Mouse (Mus musculus): ENCODE results near the gene Prss3. TPM values are rescaled to one million over a fixed set of nuclear protein-coding genes. Genes with fewer than 3 reads are reported as not detected.
"Not testable (repeated sequence)": the region's sequence is repeated elsewhere in the genome, so short reads cannot be mapped to it uniquely, and the experiment has no call there.

The Prss3 gene
- not detected in 2 replicates for polyA plus RNA-seq (2015; fragmentation: Nextera tagmentation; extraction: Ambion mirVana)

DNA sequence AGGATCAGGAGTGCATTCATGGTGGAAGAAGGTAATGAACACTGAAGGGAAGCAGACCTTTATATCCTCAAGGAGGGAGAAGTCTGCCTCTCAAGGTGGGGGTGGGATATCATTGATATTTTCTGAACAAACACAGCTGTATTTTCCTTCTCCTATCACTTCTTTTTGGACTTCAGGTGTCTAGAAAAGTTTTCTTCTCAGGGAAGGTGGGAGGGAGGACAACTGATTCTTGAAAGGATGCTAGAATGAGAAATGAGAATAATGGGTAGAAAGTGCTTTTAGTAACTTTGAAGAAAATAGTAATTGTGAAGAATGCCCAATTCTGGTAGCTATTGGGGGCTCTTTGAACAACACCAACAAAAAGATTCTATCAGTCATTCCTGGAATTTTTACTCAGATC is at the start of gene Prss3:
Gene Prss3, minus strand, starts transcription at position 101 of the 400 bp plus-strand sequence.
- not testable (repeated sequence) for H3K27ac ChIP-seq (ENCODE audit: low read length); H3K4me3 ChIP-seq (ENCODE audit: low read depth, low read length); H3K9ac ChIP-seq (ENCODE audit: low read depth, low read length); H3K4me1 ChIP-seq (ENCODE audit: control insufficient read depth, insufficient read depth, low read length); ATAC-seq; H3K9me3 ChIP-seq (replicated peaks; ENCODE audit: control insufficient read depth, low read length, poor library complexity, severe bottlenecking); H3K27me3 ChIP-seq (ENCODE audit: control insufficient read depth, insufficient read depth, low read depth, low read length); H3K4me2 ChIP-seq (ENCODE audit: low read length); H3K36me3 ChIP-seq (ENCODE audit: control insufficient read depth, insufficient read depth, low read length)

DNA sequence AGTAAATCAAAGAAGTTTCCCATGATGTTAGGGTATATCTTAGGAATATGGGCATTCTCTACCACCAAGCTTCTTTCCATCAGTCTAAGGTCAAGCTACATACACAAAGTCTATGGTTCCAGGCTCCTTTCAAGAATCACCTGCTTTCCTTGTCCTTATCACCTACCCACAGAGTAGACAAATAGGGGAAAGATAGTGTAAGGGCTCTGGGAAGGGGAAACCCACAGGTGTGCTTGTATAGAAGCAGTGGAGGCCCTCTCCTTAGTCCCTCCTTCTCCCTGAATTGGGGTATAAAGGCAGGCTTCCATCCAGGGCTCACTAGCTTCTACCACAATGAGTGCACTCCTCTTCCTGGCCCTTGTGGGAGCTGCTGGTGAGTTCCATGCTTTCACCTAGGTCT is 14.6 kb upstream of the Prss3 start, which contains the start of gene Gm5771:
Gene Gm5771, plus strand, starts transcription at position 301 of the 400 bp plus-strand sequence.
- not testable (repeated sequence) for H3K9me3 ChIP-seq (replicated peaks; ENCODE audit: control insufficient read depth, low read length, poor library complexity, severe bottlenecking); H3K4me3 ChIP-seq (ENCODE audit: low read depth, low read length); H3K4me1 ChIP-seq (ENCODE audit: control insufficient read depth, insufficient read depth, low read length); H3K4me2 ChIP-seq (ENCODE audit: low read length); H3K27me3 ChIP-seq (ENCODE audit: control insufficient read depth, insufficient read depth, low read depth, low read length); ATAC-seq; H3K36me3 ChIP-seq (ENCODE audit: control insufficient read depth, insufficient read depth, low read length); H3K27ac ChIP-seq (ENCODE audit: low read length); H3K9ac ChIP-seq (ENCODE audit: low read depth, low read length)

DNA sequence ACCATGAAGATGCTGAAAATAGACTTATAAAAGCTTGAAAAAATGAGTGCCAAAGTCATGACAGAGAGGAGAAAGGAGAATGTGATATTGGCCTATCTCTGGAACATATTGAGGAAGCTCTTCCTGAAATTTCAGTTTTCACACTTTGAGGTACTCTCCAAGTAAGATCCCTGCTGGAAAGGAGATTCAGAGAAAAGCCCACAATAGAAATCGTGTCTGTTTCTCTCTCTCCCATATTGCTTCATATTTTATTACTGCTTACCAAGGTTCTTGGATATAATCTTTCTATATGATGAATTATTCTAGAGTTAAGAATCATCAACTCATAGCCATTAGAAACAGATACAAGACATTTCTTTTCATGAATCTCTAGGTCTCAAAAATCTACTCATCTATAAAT is 14.2 kb upstream of the Prss3 start:
- not testable (repeated sequence) for H3K4me1 ChIP-seq (ENCODE audit: control insufficient read depth, insufficient read depth, low read length); H3K36me3 ChIP-seq (ENCODE audit: control insufficient read depth, insufficient read depth, low read length); H3K4me2 ChIP-seq (ENCODE audit: low read length); H3K4me3 ChIP-seq (ENCODE audit: low read depth, low read length); H3K9me3 ChIP-seq (replicated peaks; ENCODE audit: control insufficient read depth, low read length, poor library complexity, severe bottlenecking); H3K9ac ChIP-seq (ENCODE audit: low read depth, low read length); ATAC-seq; H3K27ac ChIP-seq (ENCODE audit: low read length); H3K27me3 ChIP-seq (ENCODE audit: control insufficient read depth, insufficient read depth, low read depth, low read length)
- 70% methylated on average over 1 of the region's 1 CpGs for WGBS

DNA sequence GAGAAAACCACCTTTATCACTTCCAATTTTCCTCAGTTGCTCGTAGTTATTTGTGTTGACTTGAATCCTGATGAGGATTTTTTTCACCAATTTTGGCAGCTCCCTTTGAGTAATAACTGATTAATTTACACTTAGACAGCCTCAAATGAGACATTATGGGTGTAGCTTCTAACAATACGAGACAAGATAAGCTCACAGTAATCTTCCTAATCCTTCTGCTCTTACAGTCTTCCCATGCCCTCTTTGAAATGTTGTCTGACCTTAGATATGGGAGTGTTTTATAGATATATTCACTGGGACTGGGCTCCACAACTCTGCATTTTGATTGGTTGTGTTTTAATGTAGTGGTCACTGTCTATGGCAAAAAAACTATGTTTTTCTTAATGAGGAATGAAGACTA is 9.3 kb upstream of the Prss3 start:
- Histone ChIP-seq H3K4me2 (ENCODE audit: low read length) (no peak overlapping the region), H3K27me3 (ENCODE audit: control insufficient read depth, insufficient read depth, low read depth, low read length) (no peaks in the 10 kb centered on the region), H3K27ac (ENCODE audit: low read length) (no peak overlapping the region), H3K4me1 (ENCODE audit: control insufficient read depth, insufficient read depth, low read length) (no peaks in the 10 kb centered on the region), H3K4me3 (ENCODE audit: low read depth, low read length) (no peak overlapping the region), H3K9ac (ENCODE audit: low read depth, low read length) (no peak overlapping the region), H3K36me3 (ENCODE audit: control insufficient read depth, insufficient read depth, low read length) (no peaks in the 10 kb centered on the region), H3K9me3 (replicated peaks; ENCODE audit: control insufficient read depth, low read length, poor library complexity, severe bottlenecking) (no peaks in the 10 kb centered on the region)
- no peak for ATAC-seq
- 85% methylated on average over 2 of the region's 2 CpGs for WGBS

DNA sequence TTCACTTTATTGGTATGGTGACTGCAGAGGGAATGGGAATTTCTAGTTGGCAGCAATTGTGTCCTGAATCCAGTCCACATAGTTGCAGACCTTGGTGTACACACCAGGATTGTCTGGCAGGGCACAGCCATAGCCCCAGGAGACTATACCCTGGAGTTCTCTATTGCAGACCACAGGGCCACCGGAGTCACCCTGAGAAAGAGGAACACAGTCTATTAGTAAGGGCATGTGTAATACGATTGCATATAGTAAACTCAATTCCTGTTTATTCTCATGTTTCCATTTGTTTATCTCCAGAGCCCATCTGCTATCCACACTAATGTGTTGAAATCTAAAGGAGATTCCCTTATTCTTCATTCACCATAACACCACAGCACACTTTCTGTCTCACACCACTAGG is 3.7 kb downstream of the Prss3 start:
- H3K4me3 ChIP-seq (ENCODE audit: low read depth, low read length); H3K9me3 ChIP-seq (replicated peaks; ENCODE audit: control insufficient read depth, low read length, poor library complexity, severe bottlenecking); H3K27me3 ChIP-seq (ENCODE audit: control insufficient read depth, insufficient read depth, low read depth, low read length); H3K4me1 ChIP-seq (ENCODE audit: control insufficient read depth, insufficient read depth, low read length); H3K4me2 ChIP-seq (ENCODE audit: low read length); H3K9ac ChIP-seq (ENCODE audit: low read depth, low read length); H3K36me3 ChIP-seq (ENCODE audit: control insufficient read depth, insufficient read depth, low read length); H3K27ac ChIP-seq (ENCODE audit: low read length); ATAC-seq: not testable (repeated sequence)
- 83% methylated on average over 1 of the region's 2 CpGs for WGBS

DNA sequence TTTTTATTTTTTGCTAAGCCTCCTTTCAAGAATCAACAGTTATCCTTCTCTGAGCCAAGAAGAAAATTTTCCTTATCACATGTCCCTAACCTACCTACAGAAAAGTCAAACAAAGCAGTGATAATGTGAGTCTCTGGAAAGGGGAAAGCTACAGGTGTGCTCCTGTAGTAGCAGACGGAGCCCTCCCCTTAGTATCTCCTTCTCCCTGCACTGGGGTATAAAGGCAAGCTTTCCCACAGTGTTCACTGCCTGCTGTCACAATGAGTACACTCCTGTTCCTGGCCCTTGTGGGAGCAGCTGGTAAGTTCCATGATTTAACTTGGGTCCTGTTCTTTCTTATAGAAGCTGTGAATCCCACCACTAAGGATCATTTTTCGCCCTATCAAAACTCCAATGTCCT is 23.5 kb downstream of the Prss3 start, which contains the start of gene Try10:
Gene Try10, plus strand, starts transcription at position 174 of the 400 bp plus-strand sequence.
- no peak within 1 kb of the TSS for H3K27ac ChIP-seq (ENCODE audit: low read length)
- H3K4me1 ChIP-seq (ENCODE audit: control insufficient read depth, insufficient read depth, low read length), result no peaks in the 10 kb centered on the region
- 84% methylated on average over 2 of the region's 2 CpGs for WGBS
- H3K9me3 ChIP-seq (replicated peaks; ENCODE audit: control insufficient read depth, low read length, poor library complexity, severe bottlenecking), result no peaks in the 10 kb centered on the region
- no peak within 1 kb of the TSS for H3K9ac ChIP-seq (ENCODE audit: low read depth, low read length)
- ATAC-seq, result no peak
- H3K4me3 ChIP-seq (ENCODE audit: low read depth, low read length), result no peak within 1 kb of the TSS
- H3K36me3 ChIP-seq (ENCODE audit: control insufficient read depth, insufficient read depth, low read length), result no peaks in the 10 kb centered on the region
- no peaks in the 10 kb centered on the region for H3K27me3 ChIP-seq (ENCODE audit: control insufficient read depth, insufficient read depth, low read depth, low read length)
- no peak within 1 kb of the TSS for H3K4me2 ChIP-seq (ENCODE audit: low read length)

Other genes starting within 250 kb of the Prss3 start
- not detected in 2 replicates for gene Try4, start 75.4 kb downstream of the Prss3 start, polyA plus RNA-seq (2015; fragmentation: Nextera tagmentation; extraction: Ambion mirVana)
- gene Try5, start 60.8 kb downstream of the Prss3 start, polyA plus RNA-seq (2015; fragmentation: Nextera tagmentation; extraction: Ambion mirVana), result not detected in 2 replicates
- not detected in 2 replicates for gene Try10, start 23.6 kb downstream of the Prss3 start, polyA plus RNA-seq (2015; fragmentation: Nextera tagmentation; extraction: Ambion mirVana)
- not detected in 2 replicates for gene Gm5771, start 14.7 kb upstream of the Prss3 start, polyA plus RNA-seq (2015; fragmentation: Nextera tagmentation; extraction: Ambion mirVana)
- gene Gm10334, start 68.5 kb upstream of the Prss3 start, polyA plus RNA-seq (2015; fragmentation: Nextera tagmentation; extraction: Ambion mirVana), result not detected in 2 replicates
- gene Prss1, start 81.3 kb upstream of the Prss3 start, polyA plus RNA-seq (2015; fragmentation: Nextera tagmentation; extraction: Ambion mirVana), result not detected in 2 replicates
- not detected in 2 replicates for gene Prss2, start 144.1 kb upstream of the Prss3 start, polyA plus RNA-seq (2015; fragmentation: Nextera tagmentation; extraction: Ambion mirVana)
- gene Ephb6, start 227.8 kb upstream of the Prss3 start, polyA plus RNA-seq (2015; fragmentation: Nextera tagmentation; extraction: Ambion mirVana), result 43.7 and 46.4 TPM in 2 replicates

Measured in midbrain, embryonic 16.5 days (tissue).